Mouse (Mus musculus) midbrain, embryonic 10.5 days (tissue): ENCODE measurements around the gene Olfr525. TPM values are rescaled to one million over a fixed set of nuclear protein-coding genes. Genes with fewer than 3 reads are reported as not detected.

ENCODE experiments used
- polyA plus RNA-seq: library from polyadenylated mRNA; unstranded; fragments of >200 nt; fragmentation: Nextera tagmentation; extraction: Ambion mirVana; gene quantifications from 2 replicates; pipeline ENCODE4 v1.2.1, GENCODE M21; 2016

Gene Olfr525
- polyA plus RNA-seq, 1 experiment from 2014 or later = not detected

Other genes starting within 250 kb of the Olfr525 start
- 2.0 and 4.7 TPM in 2 replicates for gene Caly, start 238.3 kb upstream of the Olfr525 start, polyA plus RNA-seq
- not detected in 2 replicates for gene Prap1, start 227.5 kb upstream of the Olfr525 start, polyA plus RNA-seq
- 10.9 and 12.8 TPM in 2 replicates for gene Fuom, start 218.4 kb upstream of the Olfr525 start, polyA plus RNA-seq
- 15.8 and 18.5 TPM in 2 replicates for gene Paox, start 205.1 kb upstream of the Olfr525 start, polyA plus RNA-seq
- gene Echs1, start 204.4 kb upstream of the Olfr525 start, polyA plus RNA-seq = 157 and 161 TPM in 2 replicates
- gene Mtg1, start 183.3 kb upstream of the Olfr525 start, polyA plus RNA-seq = 32.6 TPM in 2 replicates
- 0.49 and 0.79 TPM in 2 replicates for gene Sprn, start 166.0 kb upstream of the Olfr525 start, polyA plus RNA-seq
- gene Olfr522, start 156.1 kb upstream of the Olfr525 start, polyA plus RNA-seq = not detected in 2 replicates
- not detected in 2 replicates for gene Olfr523, start 147.6 kb upstream of the Olfr525 start, polyA plus RNA-seq
- not detected in 2 replicates for gene Olfr524, start 114.9 kb upstream of the Olfr525 start, polyA plus RNA-seq
- not detected in 2 replicates for gene Cd163l1, start 102.6 kb upstream of the Olfr525 start, polyA plus RNA-seq
- not detected in 2 replicates for gene 5830411N06Rik, start 73.6 kb upstream of the Olfr525 start, polyA plus RNA-seq
- not detected in 2 replicates for gene Olfr527, start 13.2 kb downstream of the Olfr525 start, polyA plus RNA-seq
- not detected in 2 replicates for gene Olfr60, start 40.8 kb downstream of the Olfr525 start, polyA plus RNA-seq
- not detected in 2 replicates for gene Olfr530, start 55.5 kb downstream of the Olfr525 start, polyA plus RNA-seq
- gene Olfr531, start 82.1 kb downstream of the Olfr525 start, polyA plus RNA-seq = not detected in 2 replicates
- not detected in 2 replicates for gene Olfr532, start 100.8 kb downstream of the Olfr525 start, polyA plus RNA-seq
- gene Olfr533, start 142.5 kb downstream of the Olfr525 start, polyA plus RNA-seq = not detected in 2 replicates
- gene Olfr535, start 163.4 kb downstream of the Olfr525 start, polyA plus RNA-seq = not detected in 2 replicates
- gene Olfr536, start 186.5 kb downstream of the Olfr525 start, polyA plus RNA-seq = not detected in 2 replicates
- not detected in 2 replicates for gene Olfr538, start 247.0 kb downstream of the Olfr525 start, polyA plus RNA-seq